Mouse (Mus musculus) heart, adult 2 months (tissue): ENCODE results near the gene Tesk2. TPM values are rescaled to one million over a fixed set of nuclear protein-coding genes. Genes with fewer than 3 reads are reported as not detected.

ENCODE experiments used
- DNase-seq, 2 experiments: peaks; one replicate each; pipeline ENCODE4 v3.0.0; 2021
- H3K27ac ChIP-seq: fragments of 200-600 bp; 2 replicates; pipeline ENCODE4 v1.8.1; 2022
- H3K27me3 ChIP-seq: fragments of 200-500 bp; 2 replicates; pipeline ENCODE4 v1.6.1; 2012; ENCODE audit warnings: mild to moderate bottlenecking, low read length, inconsistent platforms, mixed read lengths; ENCODE audit not compliant: control insufficient read depth, insufficient read depth
- H3K36me3 ChIP-seq: fragments of 200-500 bp; 2 replicates; pipeline ENCODE4 v1.6.1; 2012; ENCODE audit warnings: low read length, inconsistent platforms; ENCODE audit not compliant: control insufficient read depth, insufficient read depth
- H3K4me1 ChIP-seq: fragments of 200-500 bp; 2 replicates; pipeline ENCODE4 v1.6.1; 2011; ENCODE audit warnings: low read length; ENCODE audit not compliant: control insufficient read depth, insufficient read depth
- H3K4me3 ChIP-seq: fragments of 200-600 bp; 2 replicates; pipeline ENCODE4 v1.8.1; 2022
- H3K79me2 ChIP-seq: fragments of 200-500 bp; replicated peaks from 2 replicates; pipeline ENCODE4 v1.6.1; 2012; ENCODE audit warnings: mild to moderate bottlenecking, inconsistent platforms, low read length, moderate library complexity, mixed read lengths; ENCODE audit not compliant: control insufficient read depth, insufficient read depth
- H3K9ac ChIP-seq: fragments of 200-500 bp; 2 replicates; pipeline ENCODE4 v1.6.1; 2012; ENCODE audit warnings: low read depth, mild to moderate bottlenecking, control low read depth, inconsistent platforms, low read length, mixed read lengths
- CTCF ChIP-seq: fragments of 200-600 bp; IDR thresholded peaks from 2 replicates; pipeline ENCODE4 v1.8.1; 2022; ENCODE audit warnings: antibody characterized with exemption, mild to moderate bottlenecking, moderate library complexity
- EP300 ChIP-seq: fragments of 200-500 bp; IDR thresholded peaks from 2 replicates; pipeline ENCODE4 v1.6.1; 2011; ENCODE audit warnings: low read depth, low read length, control low read depth; ENCODE audit not compliant: insufficient read depth
- POLR2A ChIP-seq: fragments of 200-500 bp; IDR thresholded peaks from 2 replicates; pipeline ENCODE4 v1.6.1; 2011; ENCODE audit warnings: mild to moderate bottlenecking, low read depth, low read length, control low read depth; ENCODE audit not compliant: insufficient read depth
- WGBS: fragments of 180-500 bp; shearing (Covaris S2); methylation state at CpG from one replicate; pipeline ENCODE4 v1.1.7; 2018; 5-methylcytosine and 5-hydroxymethylcytosine counted together
- intact Hi-C: fragments of 180-260 bp; cut with DNase I; formaldehyde crosslinking; loops from one replicate; pipeline ENCODE4 v1.15.1; 2025
- polyA plus RNA-seq: library from polyadenylated mRNA; depleted of rRNA; stranded (reverse); fragments of >200 nt; gene quantifications from 2 replicates; pipeline ENCODE4 v1.2.3, GENCODE M21; 2012
- total RNA-seq, 2 experiments: library from RNA; stranded (reverse); gene quantifications; 2 replicates each; pipeline ENCODE4 v1.2.3; 2021

Tesk2 gene
- total and polyA plus RNA-seq, 3 experiments, result 1.5 to 2.3 (median 1.6) TPM

DNA sequence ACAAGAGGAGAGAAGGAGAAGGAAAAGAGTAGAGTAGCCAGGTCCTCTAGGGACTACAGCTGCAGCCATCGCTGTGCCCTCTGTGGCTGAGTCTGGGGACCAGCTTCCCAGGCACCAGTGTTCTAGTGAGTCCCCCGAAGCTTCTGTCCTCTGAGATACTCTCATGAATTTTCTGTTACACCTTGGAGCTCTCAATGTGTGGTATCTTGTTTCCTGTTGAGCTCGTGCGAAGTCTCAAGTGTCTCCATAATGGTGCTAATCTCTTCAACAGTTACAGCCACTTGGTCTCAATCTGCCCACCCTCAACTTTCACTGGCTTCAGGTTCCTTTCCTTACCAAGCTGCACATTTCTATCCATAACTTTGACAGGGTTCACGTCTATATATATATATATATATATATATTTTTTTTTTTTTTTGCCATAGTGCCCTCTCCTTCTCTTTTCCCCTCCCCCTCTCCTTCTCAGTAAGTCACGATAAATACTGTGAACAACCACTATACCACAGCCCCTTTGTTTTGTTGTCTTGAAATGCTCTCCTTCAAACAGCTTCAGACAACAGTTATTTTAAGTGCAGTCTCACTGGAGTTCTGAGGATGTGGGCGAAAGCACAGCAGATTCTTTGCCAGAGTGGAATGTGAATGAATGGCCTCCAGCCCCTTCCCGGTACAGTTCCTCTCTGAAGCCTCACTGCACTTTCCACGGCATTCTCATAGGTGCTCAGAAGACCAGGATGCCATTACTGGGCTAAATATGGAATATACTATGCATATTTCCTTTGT is 18.4 kb downstream of the Tesk2 start:
- 60% methylated on average over 9 of the region's 9 CpGs for WGBS
- TF ChIP-seq CTCF (no peak), EP300 (no peak), POLR2A (no peak)
- no peaks in the 10 kb centered on the region for H3K4me1 ChIP-seq

DNA sequence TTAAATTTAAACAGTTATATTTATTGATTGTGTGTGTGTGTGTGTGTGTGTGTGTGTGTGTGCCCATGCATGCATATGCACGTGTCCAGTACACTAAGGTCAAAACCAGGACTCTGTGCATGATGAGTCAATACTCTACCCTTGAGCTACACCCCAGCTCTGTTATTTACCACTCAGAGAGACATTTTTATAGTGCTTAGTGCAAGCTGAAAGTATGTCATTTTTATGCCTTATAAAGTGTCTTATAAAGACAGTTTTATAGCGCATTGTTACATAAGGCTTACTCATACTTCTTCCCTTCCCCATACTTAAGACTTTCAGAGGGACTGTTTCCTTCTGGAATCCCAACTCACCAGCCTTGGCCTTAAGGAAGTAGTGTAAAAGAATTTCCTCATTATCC is 29.0 kb downstream of the Tesk2 start:
- intact Hi-C loops, result no loop called here
- H3K79me2 ChIP-seq, result no peaks in the 10 kb centered on the region
- no peak overlapping the region for H3K27ac ChIP-seq
- H3K27me3 ChIP-seq, result no peaks in the 10 kb centered on the region
- H3K36me3 ChIP-seq, result no peaks in the 10 kb centered on the region
- TF ChIP-seq EP300 (no peak), CTCF (no peak), POLR2A (no peak)
- H3K4me3 ChIP-seq, result no peak overlapping the region
- H3K4me1 ChIP-seq, result no peaks in the 10 kb centered on the region
- no peak overlapping the region for H3K9ac ChIP-seq
- no peak for DNase-seq
- WGBS, result 75% methylated on average over 2 of the region's 2 CpGs

More for the DNA sequence above, 18.4 kb downstream of the Tesk2 start:
- intact Hi-C loops, result no loop called here
- no peaks in the 10 kb centered on the region for H3K36me3 ChIP-seq
- H3K79me2 ChIP-seq, result no peaks in the 10 kb centered on the region
- H3K4me3 ChIP-seq, result no peak overlapping the region
- DNase-seq, result no peak
- H3K27ac ChIP-seq, result no peak overlapping the region
- no peaks in the 10 kb centered on the region for H3K27me3 ChIP-seq
- no peak overlapping the region for H3K9ac ChIP-seq

DNA sequence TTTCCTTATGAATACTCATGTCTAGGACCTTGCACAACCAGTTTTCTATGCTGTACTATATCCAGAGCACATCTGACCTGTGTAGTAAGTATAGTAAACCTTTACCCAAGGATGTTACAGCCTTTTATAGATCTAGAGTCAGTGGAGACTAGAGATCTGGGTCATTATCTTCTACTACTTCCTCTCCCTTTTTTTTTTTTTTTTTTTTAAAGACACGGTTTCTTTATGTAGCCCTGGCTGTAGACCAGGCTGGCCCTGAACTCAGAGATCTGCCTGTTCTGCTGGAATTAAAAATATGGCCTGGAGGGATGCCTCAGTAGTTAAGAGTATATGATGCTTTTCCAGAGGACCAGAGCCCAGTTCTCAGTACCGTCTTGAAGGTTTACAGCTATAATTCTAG is 41.2 kb downstream of the Tesk2 start:
- intact Hi-C loops, result no loop called here

DNA sequence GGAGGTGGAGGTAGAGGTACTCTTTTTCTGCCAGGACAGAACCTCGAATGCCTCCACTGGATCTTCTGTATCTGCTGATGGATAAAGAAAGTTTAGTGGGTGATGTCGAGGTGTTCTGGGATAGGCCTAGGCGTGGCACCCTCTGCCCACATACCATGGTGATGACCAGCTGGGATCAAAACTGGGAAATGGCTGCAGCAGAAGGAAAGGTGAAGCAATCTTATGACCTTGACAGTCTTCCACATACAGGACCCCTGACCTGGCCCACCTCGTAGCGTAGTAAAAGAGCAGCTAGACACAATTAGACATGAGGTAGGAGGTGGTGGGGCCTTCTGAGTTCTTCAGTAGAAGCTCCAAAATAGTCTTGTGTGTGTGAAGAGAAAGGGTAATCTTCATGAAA is 43.3 kb downstream of the Tesk2 start:
- H3K79me2 ChIP-seq, result no peaks in the 10 kb centered on the region
- H3K27ac ChIP-seq, result no peak overlapping the region
- intact Hi-C loops, result no loop called here
- WGBS, result 77% methylated on average over 5 of the region's 5 CpGs
- no peak for TF ChIP-seq POLR2A
- no peak for TF ChIP-seq EP300
- no peak for TF ChIP-seq CTCF
- H3K4me3 ChIP-seq, result no peak overlapping the region
- H3K36me3 ChIP-seq, result no peaks in the 10 kb centered on the region
- no peaks in the 10 kb centered on the region for H3K4me1 ChIP-seq
- H3K9ac ChIP-seq, result no peak overlapping the region
- DNase-seq, result no peak
- no peaks in the 10 kb centered on the region for H3K27me3 ChIP-seq

More for the DNA sequence above, 41.2 kb downstream of the Tesk2 start:
- no peaks in the 10 kb centered on the region for H3K4me1 ChIP-seq
- 51% methylated on average over 2 of the region's 2 CpGs for WGBS
- TF ChIP-seq CTCF (no peak), POLR2A (no peak), EP300 (no peak)
- H3K4me3 ChIP-seq, result no peak overlapping the region
- H3K27ac ChIP-seq, result no peak overlapping the region
- DNase-seq, result no peak
- H3K79me2 ChIP-seq, result no peaks in the 10 kb centered on the region
- no peak overlapping the region for H3K9ac ChIP-seq
- no peaks in the 10 kb centered on the region for H3K27me3 ChIP-seq
- H3K36me3 ChIP-seq, result no peaks in the 10 kb centered on the region

DNA sequence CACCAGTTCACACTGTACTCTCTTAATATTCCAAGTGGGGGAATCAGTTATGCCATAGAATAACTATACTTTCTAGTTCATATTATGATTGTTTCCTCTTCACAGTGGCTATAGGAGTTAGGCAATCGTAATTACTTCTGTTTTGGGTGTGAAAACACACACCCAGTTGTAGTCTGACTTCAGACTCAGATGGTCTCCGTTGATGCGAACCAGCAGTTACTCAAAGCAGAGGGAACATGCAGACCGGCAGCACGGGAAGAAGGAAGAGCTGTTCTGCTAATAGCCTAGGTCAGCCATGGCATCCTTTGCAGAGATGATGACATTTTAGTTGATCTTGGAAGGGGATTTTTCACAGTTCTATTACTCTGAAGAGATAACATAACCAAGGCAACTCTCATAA is 47.8 kb downstream of the Tesk2 start:
- Histone ChIP-seq H3K36me3 (no peaks in the 10 kb centered on the region), H3K9ac (no peak overlapping the region), H3K79me2 (no peaks in the 10 kb centered on the region), H3K4me1 (no peaks in the 10 kb centered on the region), H3K27ac (no peak overlapping the region), H3K27me3 (no peaks in the 10 kb centered on the region), H3K4me3 (no peak overlapping the region)
- DNase-seq, result no peak
- intact Hi-C loops, result no loop called here
- WGBS, result 82% methylated on average over 5 of the region's 5 CpGs
- TF ChIP-seq CTCF (no peak), POLR2A (no peak), EP300 (no peak)

DNA sequence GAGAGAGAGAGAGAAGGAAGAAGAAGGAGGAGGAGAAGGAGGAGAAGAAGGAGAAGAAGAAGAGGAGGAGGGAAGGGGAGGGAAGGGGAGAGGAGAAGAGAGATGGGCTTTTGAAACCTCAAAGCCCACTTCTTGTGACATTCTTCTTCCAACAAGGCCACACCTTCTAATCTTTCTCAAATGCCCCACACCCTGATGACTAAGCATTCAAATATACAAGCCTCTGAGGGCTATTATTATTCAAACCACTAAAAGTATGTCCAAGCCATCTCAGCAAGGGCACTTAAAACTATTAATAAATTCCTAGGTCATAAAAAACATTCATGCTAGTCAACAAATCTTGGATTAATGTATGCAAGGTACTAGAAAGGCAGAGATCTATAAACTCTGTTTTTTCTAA is 48.3 kb downstream of the Tesk2 start:
- Histone ChIP-seq H3K9ac (no peak overlapping the region), H3K27me3 (no peaks in the 10 kb centered on the region), H3K4me3 (no peak overlapping the region), H3K79me2 (no peaks in the 10 kb centered on the region), H3K27ac (no peak overlapping the region), H3K36me3 (no peaks in the 10 kb centered on the region), H3K4me1 (no peaks in the 10 kb centered on the region)
- TF ChIP-seq CTCF (no peak), EP300 (no peak), POLR2A (no peak)
- intact Hi-C loops, result no loop called here
- no peak for DNase-seq
